Mouse (Mus musculus) stomach, embryonic 14.5 days (tissue): ENCODE data around the gene Celf5. TPM values are rescaled to one million over a fixed set of nuclear protein-coding genes. Genes with fewer than 3 reads are reported as not detected.

Experiments used
- ATAC-seq: fragments of 200-750 bp; cut with Nextera tagmentation; 2 replicates; pipeline ENCODE4 v1.8.0; 2017; ENCODE audit warnings: low read depth, moderate TSS enrichment; ENCODE audit not compliant: insufficient number of reproducible peaks, insufficient read depth, low FRiP score
- H3K27ac ChIP-seq: fragments of 300-500 bp; sonication (generic); 2 replicates; pipeline ENCODE4 v1.5.1; 2014; ENCODE audit warnings: mild to moderate bottlenecking, low read length, moderate library complexity, mixed read lengths
- H3K27me3 ChIP-seq: fragments of 300-500 bp; sonication (generic); 2 replicates; pipeline ENCODE4 v1.6.1; 2014; ENCODE audit warnings: low read length, control low read depth, mixed read lengths; ENCODE audit not compliant: control insufficient read depth, insufficient read depth
- H3K36me3 ChIP-seq: fragments of 300-500 bp; sonication (generic); 2 replicates; pipeline ENCODE4 v1.6.1; 2014; ENCODE audit warnings: mild to moderate bottlenecking, control low read depth, low read length, moderate library complexity, mixed read lengths; ENCODE audit not compliant: control insufficient read depth, insufficient read depth
- H3K4me1 ChIP-seq: fragments of 300-500 bp; sonication (generic); 2 replicates; pipeline ENCODE4 v1.6.1; 2014; ENCODE audit warnings: low read length, control low read depth, mixed read lengths; ENCODE audit not compliant: control insufficient read depth, insufficient read depth
- H3K4me2 ChIP-seq: fragments of 300-500 bp; sonication (generic); replicated peaks from 2 replicates; pipeline ENCODE4 v1.6.1; 2014; ENCODE audit warnings: low read depth, low read length, control low read depth
- H3K4me3 ChIP-seq: fragments of 300-500 bp; sonication (generic); 2 replicates; pipeline ENCODE4 v1.5.1; 2014; ENCODE audit warnings: low read depth, low read length, control low read depth
- H3K9ac ChIP-seq: fragments of 300-500 bp; sonication (generic); replicated peaks from 2 replicates; pipeline ENCODE4 v1.6.1; 2014; ENCODE audit warnings: low read depth, mild to moderate bottlenecking, control low read depth, low read length, moderate library complexity, mixed read lengths
- H3K9me3 ChIP-seq: fragments of 300-500 bp; sonication (generic); 2 replicates; pipeline ENCODE4 v1.6.1; 2016; ENCODE audit warnings: low read depth, low read length, control low read depth; ENCODE audit not compliant: control insufficient read depth
- WGBS: fragments of 180-500 bp; shearing (Covaris S2); extraction: QIAGEN DNeasy Blood & Tissue Kit; methylation state at CpG from one replicate; pipeline ENCODE4 v1.1.7; 2014; 5-methylcytosine and 5-hydroxymethylcytosine counted together
- polyA plus RNA-seq: library from polyadenylated mRNA; unstranded; fragments of >200 nt; fragmentation: Nextera tagmentation; extraction: Ambion mirVana; gene quantifications from 2 replicates; pipeline ENCODE4 v1.2.1, GENCODE M21; 2014

The Celf5 gene
- polyA plus RNA-seq, 1 experiment from 2014 or later, result 1.7 TPM

DNA sequence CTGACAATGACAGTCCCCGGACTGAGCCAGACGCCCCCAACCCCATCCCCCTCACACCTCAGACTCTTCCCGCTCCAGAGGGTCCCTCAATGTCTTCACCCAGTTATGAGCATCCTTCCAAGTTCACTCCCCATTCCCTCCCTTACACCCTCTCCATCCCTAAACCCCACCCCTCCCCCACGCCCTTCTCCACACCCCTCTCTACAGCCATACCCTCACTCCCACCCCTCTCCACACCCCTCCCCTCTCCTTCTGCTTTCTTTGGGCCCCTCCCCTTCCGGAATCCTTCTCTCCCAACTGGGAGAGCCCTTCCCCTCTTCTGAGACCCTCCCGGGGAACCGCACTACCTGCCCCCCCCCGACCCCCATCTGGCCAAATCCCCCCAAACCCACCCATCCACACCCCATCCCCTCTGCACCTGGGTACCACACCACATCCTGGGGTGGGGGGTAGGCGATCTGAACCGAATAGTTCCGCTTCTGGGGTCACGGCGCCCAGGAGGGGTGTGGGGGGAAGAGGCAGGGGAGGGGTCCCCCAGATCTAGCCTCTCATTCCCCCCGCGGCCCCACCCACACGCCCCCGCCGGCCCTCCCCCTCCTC is 10.0 kb downstream of the Celf5 start:
- Histone ChIP-seq H3K27ac (no peak overlapping the region), H3K4me2 (no peak overlapping the region), H3K36me3 (no peaks in the 10 kb centered on the region), H3K9me3 (no peaks in the 10 kb centered on the region), H3K4me3 (no peak overlapping the region), H3K27me3 (peaks cover 16% of the 10 kb centered on the region), H3K4me1 (no peaks in the 10 kb centered on the region), H3K9ac (no peak overlapping the region)
- WGBS, result 6% methylated on average over 18 of the region's 18 CpGs
- ATAC-seq, result no peak

DNA sequence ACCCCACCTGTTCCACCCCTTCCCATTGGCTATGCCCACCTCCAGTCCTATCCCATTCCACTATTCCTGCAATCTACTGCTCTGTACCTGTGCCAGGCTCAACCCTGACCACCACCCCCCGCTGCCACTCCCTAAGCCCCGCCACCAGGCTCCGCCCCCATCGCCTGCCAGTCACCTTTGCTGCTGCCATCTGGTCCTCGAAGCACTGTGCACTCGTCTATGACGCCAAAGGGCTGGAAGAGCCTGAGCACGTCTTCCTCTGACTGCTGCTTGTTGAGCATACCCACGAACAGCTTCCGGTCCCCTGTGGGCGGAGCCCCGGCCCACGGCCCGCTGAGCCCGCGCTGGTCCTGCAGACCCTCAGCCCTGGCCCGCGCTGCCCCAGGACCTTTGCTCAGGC is 12.1 kb downstream of the Celf5 start:
- H3K4me3 ChIP-seq, result no peak overlapping the region
- 56% methylated on average over 18 of the region's 18 CpGs for WGBS
- no peaks in the 10 kb centered on the region for H3K36me3 ChIP-seq
- H3K9me3 ChIP-seq, result no peaks in the 10 kb centered on the region
- H3K27me3 ChIP-seq, result peaks cover 16% of the 10 kb centered on the region
- no peak overlapping the region for H3K27ac ChIP-seq
- no peak for ATAC-seq
- H3K4me1 ChIP-seq, result no peaks in the 10 kb centered on the region
- H3K4me2 ChIP-seq, result no peak overlapping the region
- H3K9ac ChIP-seq, result no peak overlapping the region

DNA sequence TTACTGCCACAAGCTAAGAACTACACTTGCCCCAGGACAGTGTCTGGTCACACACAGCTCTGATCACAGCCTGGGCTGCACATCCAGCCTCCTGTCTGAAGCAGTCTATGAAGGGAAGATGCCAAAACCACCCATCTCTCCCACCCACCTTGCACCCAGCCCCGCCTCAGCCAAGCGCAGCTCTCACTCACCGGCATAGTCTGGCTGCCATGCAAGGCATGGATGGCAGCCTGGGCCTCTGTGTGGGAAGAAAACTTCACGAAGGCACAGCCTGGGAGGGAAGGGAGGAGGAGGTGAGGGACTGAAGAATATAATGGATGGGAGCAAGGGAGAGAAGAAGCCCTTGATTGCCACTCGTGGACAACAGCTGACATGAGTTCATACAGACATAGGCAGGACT is 13.3 kb downstream of the Celf5 start:
- Histone ChIP-seq H3K4me1 (0 out of 2 replicates have a peak, but pooled peaks cover 2% of the 10 kb centered on the region), H3K27ac (no peak overlapping the region), H3K9ac (no peak overlapping the region), H3K9me3 (no peaks in the 10 kb centered on the region), H3K4me3 (no peak overlapping the region), H3K36me3 (no peaks in the 10 kb centered on the region), H3K27me3 (peaks cover 15% of the 10 kb centered on the region), H3K4me2 (no peak overlapping the region)
- WGBS, result 75% methylated on average over 5 of the region's 5 CpGs
- no peak for ATAC-seq

DNA sequence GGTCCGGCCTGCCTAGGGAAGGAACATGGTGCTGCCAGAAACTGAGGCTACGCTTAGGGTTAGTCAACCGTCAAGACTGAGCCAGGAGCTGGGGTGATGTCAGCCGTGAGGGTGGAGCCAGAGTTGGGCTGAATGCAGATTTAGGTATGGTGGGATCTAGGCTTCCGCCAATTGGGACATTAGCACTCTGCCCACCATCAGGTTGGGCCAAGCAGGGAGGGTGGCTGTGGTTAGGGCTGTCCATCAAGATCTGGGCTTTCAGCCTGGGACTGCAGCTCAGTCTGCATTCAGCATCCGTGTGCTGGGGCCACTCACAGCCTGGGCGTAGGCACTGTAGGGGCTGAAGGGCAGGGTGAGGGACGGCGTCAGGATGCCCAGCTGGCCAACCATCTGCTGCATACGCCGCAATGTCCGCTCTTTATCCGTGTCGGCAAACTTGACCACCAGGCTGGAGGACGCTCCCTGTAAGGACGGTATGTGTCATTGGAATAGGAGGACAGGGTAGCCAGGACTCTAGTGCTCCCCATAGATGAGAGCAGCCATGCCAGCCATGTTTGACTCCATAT is 14.8 kb downstream of the Celf5 start:
- Histone ChIP-seq H3K9me3 (no peaks in the 10 kb centered on the region), H3K27ac (no peak overlapping the region), H3K4me3 (no peak overlapping the region), H3K9ac (no peak overlapping the region), H3K27me3 (peaks cover 22% of the 10 kb centered on the region), H3K4me1 (0 out of 2 replicates have a peak, but pooled peaks cover 2% of the 10 kb centered on the region), H3K36me3 (no peaks in the 10 kb centered on the region), H3K4me2 (no peak overlapping the region)
- no peak for ATAC-seq
- WGBS, result 83% methylated on average over 16 of the region's 16 CpGs

DNA sequence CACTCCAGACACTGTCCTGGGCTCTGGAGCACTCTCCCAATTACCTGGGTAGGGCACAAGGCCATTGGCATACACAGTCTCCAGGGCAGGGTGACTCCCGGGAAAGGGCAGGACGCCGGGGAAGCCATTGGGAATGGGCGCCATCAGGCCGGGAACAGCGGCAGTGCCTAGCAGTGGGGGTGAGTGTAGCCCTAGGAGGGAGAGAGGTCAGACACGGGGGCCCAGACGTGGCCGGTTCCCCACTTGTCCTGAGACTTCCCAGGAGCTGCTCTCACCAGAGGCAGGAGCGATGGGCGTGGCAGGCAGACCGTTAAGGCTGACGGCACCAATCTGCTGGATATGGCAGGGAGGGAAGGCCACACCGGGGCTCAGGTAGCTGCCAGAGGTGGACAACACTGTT is 15.6 kb downstream of the Celf5 start:
- Histone ChIP-seq H3K9ac (no peak overlapping the region), H3K9me3 (no peaks in the 10 kb centered on the region), H3K4me3 (no peak overlapping the region), H3K27me3 (peaks cover 26% of the 10 kb centered on the region), H3K4me2 (no peak overlapping the region), H3K36me3 (no peaks in the 10 kb centered on the region), H3K4me1 (0 out of 2 replicates have a peak, but pooled peaks cover 2% of the 10 kb centered on the region), H3K27ac (no peak overlapping the region)
- ATAC-seq, result no peak
- WGBS, result 58% methylated on average over 14 of the region's 14 CpGs

DNA sequence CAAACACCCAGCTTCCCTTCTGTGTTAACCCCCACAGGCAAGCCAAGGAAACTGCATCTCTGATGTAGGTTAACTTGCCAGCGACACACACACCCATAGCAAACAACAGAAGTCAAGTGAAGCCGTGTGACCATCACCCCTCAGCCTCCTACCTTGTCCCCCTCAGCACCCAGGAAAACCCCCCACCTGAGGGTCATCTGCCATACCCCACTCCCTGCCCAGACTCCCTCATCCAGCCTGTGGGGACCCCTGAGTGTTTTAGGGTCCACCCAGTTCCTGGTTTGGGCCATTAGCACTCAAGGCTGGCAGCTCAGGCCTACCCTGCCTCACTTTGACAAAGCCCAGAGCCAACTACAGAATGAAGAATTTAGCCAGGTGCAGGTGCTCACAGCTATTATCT is 16.4 kb downstream of the Celf5 start:
- Histone ChIP-seq H3K4me1 (0 out of 2 replicates have a peak, but pooled peaks cover 2% of the 10 kb centered on the region), H3K4me3 (no peak overlapping the region), H3K27me3 (peaks cover 30% of the 10 kb centered on the region), H3K9me3 (no peaks in the 10 kb centered on the region), H3K9ac (no peak overlapping the region), H3K27ac (no peak overlapping the region), H3K36me3 (no peaks in the 10 kb centered on the region), H3K4me2 (no peak overlapping the region)
- no peak for ATAC-seq
- WGBS, result 73% methylated on average over 2 of the region's 2 CpGs

DNA sequence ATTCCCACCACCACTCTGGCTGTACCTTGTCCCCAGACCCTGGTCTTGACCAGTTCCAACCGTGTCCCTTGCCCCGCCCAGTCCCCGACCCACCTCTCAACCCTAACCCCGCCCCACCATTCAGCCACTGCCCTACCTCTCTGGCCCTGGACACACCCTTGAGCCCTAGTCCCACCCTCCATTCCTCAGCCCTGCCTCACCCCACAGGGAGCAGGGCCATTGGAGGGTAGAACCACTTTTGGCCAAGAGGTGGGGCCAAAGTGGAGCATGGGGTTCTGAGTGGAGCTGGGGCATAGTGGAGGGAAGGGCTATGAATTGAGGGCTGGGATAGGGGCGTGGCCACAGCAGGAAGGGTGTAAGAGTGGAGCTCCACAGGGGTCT is 17.3 kb downstream of the Celf5 start:
- Histone ChIP-seq H3K36me3 (no peaks in the 10 kb centered on the region), H3K4me2 (no peak overlapping the region), H3K27ac (no peak overlapping the region), H3K4me3 (no peak overlapping the region), H3K27me3 (peaks cover 37% of the 10 kb centered on the region), H3K9me3 (no peaks in the 10 kb centered on the region), H3K4me1 (0 out of 2 replicates have a peak, but pooled peaks cover 2% of the 10 kb centered on the region), H3K9ac (no peak overlapping the region)
- 6% methylated on average over 5 of the region's 5 CpGs for WGBS
- peak; percentile 80 for ATAC-seq

DNA sequence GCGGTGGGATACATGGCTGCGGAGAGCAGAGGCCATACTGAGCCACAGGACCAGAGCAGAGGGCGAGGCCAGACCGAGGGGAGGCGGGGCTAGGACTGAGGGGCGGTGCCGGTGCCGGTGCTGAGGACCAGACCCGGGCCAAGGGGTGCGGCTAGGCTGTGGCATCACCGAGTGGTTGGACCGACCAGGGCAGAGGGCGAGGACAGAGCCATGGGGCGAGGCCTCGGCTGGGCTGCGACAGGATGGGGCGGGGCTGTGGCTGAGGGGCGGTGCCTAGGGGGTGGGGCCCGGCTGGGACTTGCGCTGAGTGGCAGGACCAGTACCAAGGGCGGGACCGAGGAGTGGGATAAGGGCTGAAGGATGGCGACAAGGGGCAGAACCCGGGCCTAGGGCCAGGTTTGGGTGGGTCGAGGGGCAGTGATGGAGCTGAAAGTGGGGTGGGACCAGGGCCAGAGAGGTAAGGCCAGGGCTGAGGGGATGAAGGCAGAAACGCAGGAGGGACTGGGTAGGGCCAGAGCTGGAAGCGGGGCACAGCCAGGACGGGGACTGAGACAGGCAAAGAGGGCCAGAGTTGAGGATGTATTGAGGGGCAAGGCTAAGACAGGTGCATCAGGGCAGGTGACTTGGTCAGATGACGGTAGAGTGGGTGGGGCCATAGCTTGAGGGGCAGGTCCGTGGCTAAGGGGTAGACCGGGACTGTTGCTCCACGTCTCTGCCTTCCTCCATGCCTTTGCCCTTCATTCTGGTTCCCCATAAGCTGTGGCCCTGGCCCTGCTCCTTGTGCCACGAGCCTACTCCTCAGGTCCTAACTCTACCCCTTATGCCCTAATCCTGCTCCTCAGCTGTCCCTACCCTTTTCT is 17.9 kb downstream of the Celf5 start:
- H3K9me3 ChIP-seq, result no peaks in the 10 kb centered on the region
- 0 out of 2 replicates have a peak, but pooled peaks cover 2% of the 10 kb centered on the region for H3K4me1 ChIP-seq
- H3K36me3 ChIP-seq, result no peaks in the 10 kb centered on the region
- H3K27ac ChIP-seq, result no peak overlapping the region
- WGBS, result 4% methylated on average over 33 of the region's 33 CpGs
- peaks cover 41% of the 10 kb centered on the region for H3K27me3 ChIP-seq
- ATAC-seq, result peak; percentile 74
- no peak overlapping the region for H3K9ac ChIP-seq
- H3K4me2 ChIP-seq, result peak overlapping the region; percentile 39
- H3K4me3 ChIP-seq, result peak overlapping the region; percentile 20
